Comparison of ENCODE assay signal across 15 mouse cellular contexts in the genomic region with DNA sequence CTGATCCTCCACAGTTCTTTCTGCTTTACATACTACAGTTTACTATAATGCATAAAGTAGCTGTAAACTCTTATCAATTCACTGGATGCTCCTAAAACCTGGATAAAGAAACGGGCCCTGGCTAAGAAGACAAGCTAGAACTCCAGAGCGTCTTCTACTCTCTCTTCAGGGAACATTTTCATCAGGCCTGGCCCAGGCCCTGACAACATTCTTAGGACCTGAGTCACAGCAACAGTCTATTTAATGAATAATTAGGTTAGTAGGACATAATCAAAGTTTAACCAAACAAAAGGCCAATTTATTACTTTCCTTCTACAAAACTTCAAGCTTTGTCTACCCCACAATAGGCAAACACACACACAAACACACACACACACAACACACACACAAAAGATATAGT. TPM values are rescaled to one million over a fixed set of nuclear protein-coding genes. Genes with fewer than 3 reads are reported as not detected.
DNase-seq lines count a peak whose midpoint lies in the region; ATAC-seq and TF ChIP-seq lines count a peak whose summit lies in the region.
"Had no signal": no experiment of that assay in that cellular context is flagged by ENCODE, and none has a peak within 500 bp of the region (broad histone marks: within the 10 kb centered on the region; RNA-seq: fewer than 3 reads in every experiment).

No protein-coding gene starts in this region.

- no peak for ATAC-seq in cerebellum, adult (ENCODE audit: insufficient number of reproducible peaks, low FRiP score, low TSS enrichment)
- ATAC-seq in forebrain, embryonic 11.5 days (replicated peaks; ENCODE audit: low FRiP score): no peak
- ATAC-seq: forebrain, embryonic 13.5 days had no signal

- WGBS in forebrain, embryonic 11.5 days: 81% methylated on average over 2 of the region's 2 CpGs

- H3K9ac ChIP-seq in forebrain, embryonic 11.5 days (ENCODE audit: low read length): no peak overlapping the region
- H3K9ac ChIP-seq: forebrain, embryonic 13.5 days; midbrain, embryonic 12.5 days had no signal

- peak overlapping the region; percentile 20; the same call in 1 of the 2 replicates for H3K27ac ChIP-seq in gastrocnemius, adult 2 months
- no peak overlapping the region for H3K27ac ChIP-seq in forebrain, embryonic 11.5 days (ENCODE audit: low read depth, low read length)
- H3K27ac ChIP-seq: forebrain, embryonic 13.5 days; hindbrain, embryonic 10.5 days; layer of hippocampus, adult 2 months; midbrain, embryonic 12.5 days had no signal

- TF ChIP-seq CTCF in gastrocnemius, adult 2 months (IDR thresholded peaks at IDR 0.05): no peak

- intact Hi-C loops in gastrocnemius, adult 2 months (cut with DNase I): no loop called here
- intact Hi-C loops in gastrocnemius, postnatal 14 days (cut with DNase I; ENCODE audit: low total_unique reads): no loop called here

- peak; percentile 36 for DNase-seq in gastrocnemius, adult 2 months
- DNase-seq in gastrocnemius, postnatal 14 days: no peak
- DNase-seq in retina, postnatal 1 day: peak; percentile 53
- DNase-seq in retina, embryonic 14.5 days (ENCODE audit: low spot score): no peak
- peak; percentile 44 to 47 for DNase-seq in adrenal gland, postnatal 36 days
- DNase-seq in forebrain, embryonic 11.5 days (ENCODE audit: low spot score): no peak
- DNase-seq: cerebellum, adult 11 months; cerebellum, postnatal 25 days; lung, adult 2 months; thymus, postnatal 36 days had no signal

- H3K4me2 ChIP-seq in forebrain, embryonic 11.5 days (ENCODE audit: low read depth, low read length, severe bottlenecking): no peak overlapping the region
- H3K4me2 ChIP-seq: forebrain, embryonic 13.5 days; midbrain, embryonic 12.5 days had no signal

- H3K4me1 ChIP-seq in forebrain, embryonic 11.5 days (replicated peaks; ENCODE audit: control insufficient read depth, insufficient read depth, low read length): no peaks in the 10 kb centered on the region
- H3K4me1 ChIP-seq: forebrain, embryonic 13.5 days; hindbrain, embryonic 10.5 days had no signal

- no peak overlapping the region for H3K4me3 ChIP-seq in gastrocnemius, adult 2 months
- H3K4me3 ChIP-seq in forebrain, embryonic 11.5 days (ENCODE audit: low read depth, low read length): no peak overlapping the region
- H3K4me3 ChIP-seq: forebrain, embryonic 13.5 days; hindbrain, embryonic 10.5 days; layer of hippocampus, adult 2 months; midbrain, embryonic 12.5 days had no signal

- no peaks in the 10 kb centered on the region for H3K9me3 ChIP-seq in forebrain, embryonic 11.5 days (ENCODE audit: control insufficient read depth, low read length)
- H3K9me3 ChIP-seq: forebrain, embryonic 13.5 days; hindbrain, embryonic 10.5 days; midbrain, embryonic 12.5 days had no signal

- H3K36me3 ChIP-seq in forebrain, embryonic 11.5 days (ENCODE audit: control insufficient read depth, insufficient read depth, low read length): no peaks in the 10 kb centered on the region
- H3K36me3 ChIP-seq: hindbrain, embryonic 10.5 days; midbrain, embryonic 12.5 days had no signal

- no peaks in the 10 kb centered on the region for H3K27me3 ChIP-seq in forebrain, embryonic 11.5 days (ENCODE audit: control insufficient read depth, insufficient read depth, low read length)
- H3K27me3 ChIP-seq: forebrain, embryonic 13.5 days; midbrain, embryonic 12.5 days had no signal

RNA-seq across cellular contexts. Expression of gene Nek7, which starts 15.2 kb away (rescaled TPM):
- 100 to 1,000 TPM in 1 of 2 experiments, 10 to 100 TPM in 1; 97.8 to 113 TPM for total RNA-seq in gastrocnemius, adult 2 months (2021)
- 10 to 100 TPM; 51.2 to 56.9 TPM for total RNA-seq in gastrocnemius, postnatal 14 days (2021)
- 10 to 100 TPM; 47.5 to 54.7 TPM for total RNA-seq in adrenal gland, postnatal 36 days (2021)
- 28.3 and 30.7 TPM in 2 replicates for polyA plus RNA-seq in forebrain, embryonic 11.5 days (2014; fragmentation: Nextera tagmentation; extraction: Ambion mirVana)

Comparison
In these comparisons a context has a peak if more than half of its experiments do, and no peak if none do; other contexts are left out.
1. DNase-seq: peak in gastrocnemius, adult 2 months (single experiment), retina, postnatal 1 day (single experiment) and adrenal gland, postnatal 36 days (2 of 2); none in gastrocnemius, postnatal 14 days (single experiment), retina, embryonic 14.5 days (single experiment) and forebrain, embryonic 11.5 days (single experiment).